ENCODE assay signal across 9 mouse cellular contexts in the genomic region with DNA sequence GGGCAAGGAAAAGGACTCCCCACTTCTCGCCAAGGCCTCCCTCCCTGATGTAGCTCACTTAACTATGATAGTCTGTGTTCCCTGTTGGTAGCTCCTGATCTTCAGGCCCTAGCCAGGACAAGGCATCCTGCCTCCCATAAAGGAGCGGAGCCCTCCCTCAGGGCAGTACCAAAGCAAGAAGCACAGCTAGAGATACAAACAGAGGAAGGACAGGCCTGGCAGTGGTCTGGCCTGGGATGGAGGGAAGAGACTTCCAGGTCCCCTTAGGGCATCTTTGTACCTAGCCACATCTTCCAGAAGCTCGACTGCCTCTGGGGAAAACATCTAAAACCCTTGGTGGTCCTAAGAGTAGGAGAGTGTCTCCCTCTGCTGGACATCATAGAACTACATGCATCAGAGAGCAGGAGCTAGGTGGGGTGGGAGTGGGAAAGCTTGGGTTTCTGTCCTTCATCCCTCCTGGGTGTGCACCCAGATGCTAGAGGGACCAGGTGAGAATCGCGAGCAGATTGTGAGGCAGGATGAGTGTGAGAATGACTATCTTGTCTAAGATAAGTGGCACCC. TPM values are rescaled to one million over a fixed set of nuclear protein-coding genes. Genes with fewer than 3 reads are reported as not detected.
A peak's percentile ranks its signal among the peaks of the same experiment; 100 is the strongest.
DNase-seq lines count a peak whose midpoint lies in the region; ATAC-seq and TF ChIP-seq lines count a peak whose summit lies in the region.
"Had no signal": no experiment of that assay in that cellular context is flagged by ENCODE, and none has a peak within 500 bp of the region (broad histone marks: within the 10 kb centered on the region; RNA-seq: fewer than 3 reads in every experiment).

No protein-coding gene starts in this region.

- no peak for ATAC-seq in midbrain, embryonic 16.5 days
- peak; percentile 34; the same call in 1 of the 2 replicates for ATAC-seq in embryonic facial prominence, embryonic 13.5 days (ENCODE audit: insufficient number of reproducible peaks, insufficient read depth, low FRiP score, low TSS enrichment, low read depth)
- no peak for ATAC-seq in intestine, postnatal 0 days
- ATAC-seq in stomach, embryonic 14.5 days (ENCODE audit: insufficient number of reproducible peaks, insufficient read depth, low FRiP score, low read depth): peak; percentile 28; the same call in 1 of the 2 replicates

- no peaks in the 10 kb centered on the region for H3K27me3 ChIP-seq in midbrain, embryonic 10.5 days (ENCODE audit: low read depth, poor library complexity, severe bottlenecking)
- no peaks in the 10 kb centered on the region for H3K27me3 ChIP-seq in midbrain, embryonic 16.5 days (ENCODE audit: control insufficient read depth, insufficient read depth, low read depth, low read length)
- no peaks in the 10 kb centered on the region for H3K27me3 ChIP-seq in embryonic facial prominence, embryonic 13.5 days
- H3K27me3 ChIP-seq in intestine, postnatal 0 days (replicated peaks; ENCODE audit: control insufficient read depth, insufficient read depth, low read length): no peaks in the 10 kb centered on the region
- H3K27me3 ChIP-seq in stomach, embryonic 14.5 days (ENCODE audit: control insufficient read depth, insufficient read depth, low read length): no peaks in the 10 kb centered on the region

- H3K4me2 ChIP-seq in midbrain, embryonic 16.5 days (ENCODE audit: low read length): no peak overlapping the region
- H3K4me2 ChIP-seq in embryonic facial prominence, embryonic 13.5 days: no peak overlapping the region
- H3K4me2 ChIP-seq in intestine, postnatal 0 days (replicated peaks; ENCODE audit: low read depth): no peak overlapping the region
- H3K4me2 ChIP-seq in stomach, embryonic 14.5 days (replicated peaks; ENCODE audit: low read depth, low read length): no peak overlapping the region

- H3K4me3 ChIP-seq in midbrain, embryonic 10.5 days: no peak overlapping the region
- no peak overlapping the region for H3K4me3 ChIP-seq in midbrain, embryonic 16.5 days (ENCODE audit: low read depth, low read length)
- no peak overlapping the region for H3K4me3 ChIP-seq in embryonic facial prominence, embryonic 13.5 days
- no peak overlapping the region for H3K4me3 ChIP-seq in intestine, postnatal 0 days (ENCODE audit: low read depth, low read length)
- no peak overlapping the region for H3K4me3 ChIP-seq in stomach, embryonic 14.5 days (ENCODE audit: low read depth, low read length)

- peaks cover 6% of the 10 kb centered on the region for H3K4me1 ChIP-seq in midbrain, embryonic 10.5 days
- H3K4me1 ChIP-seq in midbrain, embryonic 16.5 days (ENCODE audit: control insufficient read depth, insufficient read depth, low read length): no peaks in the 10 kb centered on the region
- peaks cover 23% of the 10 kb centered on the region for H3K4me1 ChIP-seq in embryonic facial prominence, embryonic 13.5 days
- H3K4me1 ChIP-seq in intestine, postnatal 0 days (replicated peaks; ENCODE audit: control insufficient read depth, insufficient read depth, low read length): no peaks in the 10 kb centered on the region
- H3K4me1 ChIP-seq in stomach, embryonic 14.5 days (ENCODE audit: control insufficient read depth, insufficient read depth, low read length): peaks cover 9% of the 10 kb centered on the region; the same call in 1 of the 2 replicates

- H3K27ac ChIP-seq in midbrain, embryonic 10.5 days (replicated peaks): peak overlapping the region; percentile 2; the same call in 1 of the 2 replicates
- H3K27ac ChIP-seq in midbrain, embryonic 16.5 days (ENCODE audit: low read length): no peak overlapping the region
- peak overlapping the region; percentile 52 for H3K27ac ChIP-seq in embryonic facial prominence, embryonic 13.5 days
- no peak overlapping the region for H3K27ac ChIP-seq in intestine, postnatal 0 days (ENCODE audit: low read depth, low read length)
- H3K27ac ChIP-seq in stomach, embryonic 14.5 days (ENCODE audit: low read length): no peak overlapping the region

- no peaks in the 10 kb centered on the region for H3K9me3 ChIP-seq in midbrain, embryonic 10.5 days (replicated peaks)
- H3K9me3 ChIP-seq in midbrain, embryonic 16.5 days (replicated peaks; ENCODE audit: control insufficient read depth, low read length, poor library complexity, severe bottlenecking): no peaks in the 10 kb centered on the region
- H3K9me3 ChIP-seq in embryonic facial prominence, embryonic 13.5 days: no peaks in the 10 kb centered on the region
- H3K9me3 ChIP-seq in intestine, postnatal 0 days (ENCODE audit: control insufficient read depth): no peaks in the 10 kb centered on the region
- no peaks in the 10 kb centered on the region for H3K9me3 ChIP-seq in stomach, embryonic 14.5 days (ENCODE audit: control insufficient read depth, low read depth, low read length)

- TF ChIP-seq CTCF in intestine, postnatal 0 days (IDR thresholded peaks at IDR 0.05; ENCODE audit: low read depth): peak; percentile 91

- DNase-seq in adrenal gland, postnatal 14 days: peak; percentile 61
- no peak for DNase-seq in adrenal gland, postnatal 25 days
- DNase-seq in midbrain, embryonic 10.5 days (ENCODE audit: low spot score): no peak
- DNase-seq in lung, postnatal 25 days (ENCODE audit: low spot score): peak; percentile 43

- no peaks in the 10 kb centered on the region for H3K36me3 ChIP-seq in midbrain, embryonic 10.5 days
- H3K36me3 ChIP-seq in midbrain, embryonic 16.5 days (ENCODE audit: control insufficient read depth, insufficient read depth, low read length): no peaks in the 10 kb centered on the region
- H3K36me3 ChIP-seq in embryonic facial prominence, embryonic 13.5 days: no peaks in the 10 kb centered on the region
- H3K36me3 ChIP-seq in intestine, postnatal 0 days (ENCODE audit: control insufficient read depth, insufficient read depth): no peaks in the 10 kb centered on the region
- H3K36me3 ChIP-seq in stomach, embryonic 14.5 days (ENCODE audit: control insufficient read depth, insufficient read depth, low read length): no peaks in the 10 kb centered on the region

- H3K9ac ChIP-seq in midbrain, embryonic 16.5 days (ENCODE audit: low read depth, low read length): no peak overlapping the region
- H3K9ac ChIP-seq in embryonic facial prominence, embryonic 13.5 days: no peak overlapping the region
- no peak overlapping the region for H3K9ac ChIP-seq in intestine, postnatal 0 days (ENCODE audit: low read depth, low read length)
- H3K9ac ChIP-seq in stomach, embryonic 14.5 days (replicated peaks; ENCODE audit: low read depth, low read length): no peak overlapping the region

- WGBS in midbrain, embryonic 10.5 days: 48% methylated on average over 5 of the region's 5 CpGs
- WGBS in midbrain, embryonic 16.5 days: 52% methylated on average over 5 of the region's 5 CpGs
- WGBS in embryonic facial prominence, embryonic 13.5 days: 35% methylated on average over 5 of the region's 5 CpGs
- WGBS in intestine, postnatal 0 days: 43% methylated on average over 5 of the region's 5 CpGs
- WGBS in stomach, embryonic 14.5 days: 39% methylated on average over 5 of the region's 5 CpGs

RNA-seq across cellular contexts. Expression of a gene that starts 1.5 kb away (rescaled TPM):
- 2.9 and 5.6 TPM in 2 replicates for total RNA-seq in adrenal gland, postnatal 14 days (2021)
- total RNA-seq in adrenal gland, postnatal 25 days (2021): 0.73 and 1.9 TPM in 2 replicates
- polyA plus RNA-seq in midbrain, embryonic 10.5 days (2016; fragmentation: Nextera tagmentation; extraction: Ambion mirVana): 3.0 and 3.4 TPM in 2 replicates
- not detected in 2 replicates for polyA plus RNA-seq in midbrain, embryonic 16.5 days (2015; fragmentation: Nextera tagmentation; extraction: Ambion mirVana)
- 55.9 and 59.6 TPM in 2 replicates for polyA plus RNA-seq in embryonic facial prominence, embryonic 13.5 days (2015; fragmentation: Nextera tagmentation; extraction: Ambion mirVana)
- 40.4 and 48.0 TPM in 2 replicates for polyA plus RNA-seq in intestine, postnatal 0 days (2015; fragmentation: Nextera tagmentation; extraction: Ambion mirVana)
- 458 and 479 TPM in 2 replicates for polyA plus RNA-seq in stomach, embryonic 14.5 days (2014; fragmentation: Nextera tagmentation; extraction: Ambion mirVana)

RNA-seq across cellular contexts. Expression of a gene that starts 18.8 kb away (rescaled TPM):
- 5.6 TPM in 2 replicates for total RNA-seq in adrenal gland, postnatal 14 days (2021)
- 3.7 and 3.8 TPM in 2 replicates for total RNA-seq in adrenal gland, postnatal 25 days (2021)
- polyA plus RNA-seq in midbrain, embryonic 10.5 days (2016; fragmentation: Nextera tagmentation; extraction: Ambion mirVana): 1.1 and 1.2 TPM in 2 replicates
- 0.15 and 0.35 TPM in 2 replicates for polyA plus RNA-seq in midbrain, embryonic 16.5 days (2015; fragmentation: Nextera tagmentation; extraction: Ambion mirVana)
- polyA plus RNA-seq in embryonic facial prominence, embryonic 13.5 days (2015; fragmentation: Nextera tagmentation; extraction: Ambion mirVana): 1.3 and 1.7 TPM in 2 replicates
- 0.70 and 0.78 TPM in 2 replicates for polyA plus RNA-seq in intestine, postnatal 0 days (2015; fragmentation: Nextera tagmentation; extraction: Ambion mirVana)
- polyA plus RNA-seq in stomach, embryonic 14.5 days (2014; fragmentation: Nextera tagmentation; extraction: Ambion mirVana): 0.78 and 1.7 TPM in 2 replicates

RNA-seq across cellular contexts. Expression of a gene that starts 21.0 kb away (rescaled TPM):
- 340 and 374 TPM in 2 replicates for total RNA-seq in adrenal gland, postnatal 14 days (2021)
- 151 and 212 TPM in 2 replicates for total RNA-seq in adrenal gland, postnatal 25 days (2021)
- polyA plus RNA-seq in midbrain, embryonic 10.5 days (2016; fragmentation: Nextera tagmentation; extraction: Ambion mirVana): 3.5 and 6.8 TPM in 2 replicates
- 11.2 and 17.3 TPM in 2 replicates for polyA plus RNA-seq in midbrain, embryonic 16.5 days (2015; fragmentation: Nextera tagmentation; extraction: Ambion mirVana)
- 50.0 and 59.2 TPM in 2 replicates for polyA plus RNA-seq in embryonic facial prominence, embryonic 13.5 days (2015; fragmentation: Nextera tagmentation; extraction: Ambion mirVana)
- 78.9 and 83.1 TPM in 2 replicates for polyA plus RNA-seq in intestine, postnatal 0 days (2015; fragmentation: Nextera tagmentation; extraction: Ambion mirVana)
- 86.7 and 99.3 TPM in 2 replicates for polyA plus RNA-seq in stomach, embryonic 14.5 days (2014; fragmentation: Nextera tagmentation; extraction: Ambion mirVana)

RNA-seq across cellular contexts. Expression of a gene that starts 26.7 kb away (rescaled TPM):
- 3.6 and 10.7 TPM in 2 replicates for total RNA-seq in adrenal gland, postnatal 14 days (2021)
- total RNA-seq in adrenal gland, postnatal 25 days (2021): 0.55 TPM in 1 of 2 replicates, not detected in the other
- polyA plus RNA-seq in midbrain, embryonic 10.5 days (2016; fragmentation: Nextera tagmentation; extraction: Ambion mirVana): 0.70 and 2.8 TPM in 2 replicates
- 188 and 270 TPM in 2 replicates for polyA plus RNA-seq in midbrain, embryonic 16.5 days (2015; fragmentation: Nextera tagmentation; extraction: Ambion mirVana)
- 18.3 and 23.1 TPM in 2 replicates for polyA plus RNA-seq in embryonic facial prominence, embryonic 13.5 days (2015; fragmentation: Nextera tagmentation; extraction: Ambion mirVana)
- polyA plus RNA-seq in intestine, postnatal 0 days (2015; fragmentation: Nextera tagmentation; extraction: Ambion mirVana): 15.2 and 16.2 TPM in 2 replicates
- 35.7 and 42.2 TPM in 2 replicates for polyA plus RNA-seq in stomach, embryonic 14.5 days (2014; fragmentation: Nextera tagmentation; extraction: Ambion mirVana)
- polyA plus RNA-seq: C2C12 had no signal

RNA-seq across cellular contexts. Expression of a gene that starts 35.7 kb away (rescaled TPM):
- 32.7 and 63.0 TPM in 2 replicates for total RNA-seq in adrenal gland, postnatal 14 days (2021)
- total RNA-seq in adrenal gland, postnatal 25 days (2021): 35.9 and 36.5 TPM in 2 replicates
- polyA plus RNA-seq in midbrain, embryonic 10.5 days (2016; fragmentation: Nextera tagmentation; extraction: Ambion mirVana): 10.2 and 10.8 TPM in 2 replicates
- polyA plus RNA-seq in midbrain, embryonic 16.5 days (2015; fragmentation: Nextera tagmentation; extraction: Ambion mirVana): 19.0 and 24.4 TPM in 2 replicates
- 16.7 and 20.7 TPM in 2 replicates for polyA plus RNA-seq in embryonic facial prominence, embryonic 13.5 days (2015; fragmentation: Nextera tagmentation; extraction: Ambion mirVana)
- 18.2 and 19.3 TPM in 2 replicates for polyA plus RNA-seq in intestine, postnatal 0 days (2015; fragmentation: Nextera tagmentation; extraction: Ambion mirVana)
- 19.9 and 20.2 TPM in 2 replicates for polyA plus RNA-seq in stomach, embryonic 14.5 days (2014; fragmentation: Nextera tagmentation; extraction: Ambion mirVana)

Comparison
In these comparisons a context has a peak if more than half of its experiments do, and no peak if none do; other contexts are left out.
1. DNase-seq: peak in adrenal gland, postnatal 14 days (single experiment) and lung, postnatal 25 days (single experiment); none in adrenal gland, postnatal 25 days (single experiment) and midbrain, embryonic 10.5 days (single experiment).
2. H3K27ac ChIP-seq: peak in midbrain, embryonic 10.5 days (single experiment) and embryonic facial prominence, embryonic 13.5 days (single experiment); none in midbrain, embryonic 16.5 days (single experiment), intestine, postnatal 0 days (single experiment) and stomach, embryonic 14.5 days (single experiment).
3. ATAC-seq: peak in embryonic facial prominence, embryonic 13.5 days (single experiment) and stomach, embryonic 14.5 days (single experiment); none in midbrain, embryonic 16.5 days (single experiment) and intestine, postnatal 0 days (single experiment).